Mouse (Mus musculus): ENCODE measurements at regions not wholly inside any gene's neighbourhood (a gene's known extent, or its start where the extent isn't known, plus 50 kb on each side); places are given as distances from the start of the nearest gene placed in this dataset.

GRCm38 (mm10) chr2:133669821-133670220 lies 117.9 kb downstream of the Bmp2 start:
- Histone ChIP-seq H3K4me3 (ENCODE audit: insufficient read depth, low read length) (no peak overlapping the region), H3K4me1 (ENCODE audit: control insufficient read depth, insufficient read depth, low read length) (peaks cover 8% of the 10 kb centered on the region; the same call in 1 of the 2 replicates), H3K27ac (ENCODE audit: insufficient read depth, low read length) (no peak overlapping the region)
- TF ChIP-seq CTCF (IDR thresholded peaks at IDR 0.05; ENCODE audit: borderline replicate concordance, insufficient read depth, low read length) (no peak), POLR2A (IDR thresholded peaks at IDR 0.05; ENCODE audit: low read depth, low read length) (no peak)

- TF ChIP-seq POLR2A (IDR thresholded peaks at IDR 0.05; ENCODE audit: low read depth, low read length) (no peak), CTCF (IDR thresholded peaks at IDR 0.05; ENCODE audit: borderline replicate concordance, insufficient read depth, low read length) (no peak)
- no peak overlapping the region for H3K4me3 ChIP-seq (ENCODE audit: insufficient read depth, low read length)
- H3K4me1 ChIP-seq (ENCODE audit: control insufficient read depth, insufficient read depth, low read length): peaks cover 3% of the 10 kb centered on the region; the same call in 1 of the 2 replicates
- H3K27ac ChIP-seq (ENCODE audit: insufficient read depth, low read length): no peak overlapping the region
These were observed 119.6 kb downstream of the Bmp2 start for GRCm38 (mm10) chr2:133671528-133671927.

DNA sequence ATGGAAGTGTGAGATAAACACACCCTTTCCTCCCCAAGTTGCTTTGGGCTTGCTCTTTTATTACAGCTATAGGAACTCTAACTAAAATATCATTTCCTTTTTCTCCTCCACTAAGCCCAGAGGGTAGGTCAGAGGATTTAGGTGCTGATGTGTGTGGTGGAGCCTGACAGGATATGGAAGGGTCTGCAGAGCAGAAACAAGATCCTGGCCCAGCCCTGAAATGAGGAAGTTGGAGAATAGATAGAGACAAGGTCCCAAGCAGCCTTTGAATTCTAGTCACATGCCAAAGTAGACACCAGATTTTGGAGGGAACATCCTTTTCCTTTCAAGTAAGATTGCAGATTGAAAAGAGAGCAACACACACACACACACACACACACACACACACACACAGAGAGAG lies 132.4 kb downstream of the Bmp2 start:
- TF ChIP-seq POLR2A (IDR thresholded peaks at IDR 0.05; ENCODE audit: low read depth, low read length) (no peak), CTCF (IDR thresholded peaks at IDR 0.05; ENCODE audit: borderline replicate concordance, insufficient read depth, low read length) (no peak)
- Histone ChIP-seq H3K27ac (ENCODE audit: insufficient read depth, low read length) (no peak overlapping the region), H3K4me3 (ENCODE audit: insufficient read depth, low read length) (no peak overlapping the region), H3K4me1 (ENCODE audit: control insufficient read depth, insufficient read depth, low read length) (no peaks in the 10 kb centered on the region)

DNA sequence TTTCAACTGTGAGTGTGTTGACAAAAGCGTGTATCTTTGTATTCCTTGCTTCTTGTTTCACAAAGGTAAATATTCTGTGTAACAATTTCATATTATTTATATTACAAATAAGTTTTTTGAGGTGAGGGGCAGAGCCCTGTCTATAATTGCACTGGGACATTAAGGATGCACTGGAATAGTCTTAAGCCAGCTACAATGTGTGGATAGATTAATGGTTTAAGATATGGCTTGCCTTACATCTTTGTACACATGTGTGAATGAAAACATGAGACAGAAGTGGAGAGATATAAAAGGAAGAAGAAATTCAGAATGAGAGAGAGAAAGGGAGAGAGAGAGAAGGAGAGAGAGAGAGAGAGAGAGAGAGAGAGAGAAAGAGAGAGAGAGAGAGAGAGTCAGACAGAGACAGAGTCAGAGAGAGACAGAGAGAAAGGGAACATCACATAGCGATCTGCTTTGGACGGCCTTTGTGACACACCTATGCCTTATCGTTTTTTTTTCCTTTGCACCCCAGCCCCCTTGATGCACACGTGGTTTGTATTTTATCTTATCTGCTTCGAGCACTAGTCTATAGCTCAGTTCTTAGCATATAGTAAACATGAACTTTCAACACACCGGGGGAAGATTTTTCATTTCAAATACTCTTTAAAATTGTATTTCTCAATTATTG lies 136.3 kb downstream of the Bmp2 start:
- TF ChIP-seq CTCF (IDR thresholded peaks at IDR 0.05; ENCODE audit: borderline replicate concordance, insufficient read depth, low read length) (no peak), POLR2A (IDR thresholded peaks at IDR 0.05; ENCODE audit: low read depth, low read length) (no peak)
- Histone ChIP-seq H3K4me3 (ENCODE audit: insufficient read depth, low read length) (no peak overlapping the region), H3K27ac (ENCODE audit: insufficient read depth, low read length) (no peak overlapping the region), H3K4me1 (ENCODE audit: control insufficient read depth, insufficient read depth, low read length) (no peaks in the 10 kb centered on the region)

DNA sequence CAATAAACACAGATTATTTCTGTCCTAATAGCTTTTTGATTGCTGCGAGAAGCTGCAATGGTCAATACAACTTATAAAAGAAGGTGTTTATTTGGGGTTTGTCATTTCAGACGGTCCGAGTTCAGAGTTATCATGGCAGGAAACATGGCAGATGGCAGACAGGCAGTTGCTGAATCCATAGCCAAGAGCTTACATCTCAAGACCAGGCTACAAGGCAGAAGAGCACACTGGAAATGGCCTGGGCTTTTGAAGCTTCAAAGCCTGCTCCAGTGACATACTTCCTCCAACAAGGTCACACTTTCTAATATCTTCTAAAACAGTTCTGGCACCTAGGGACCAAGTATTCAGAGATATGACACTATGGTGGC lies 136.8 kb downstream of the Bmp2 start:
- no peaks in the 10 kb centered on the region for H3K4me1 ChIP-seq (ENCODE audit: control insufficient read depth, insufficient read depth, low read length)
- H3K4me3 ChIP-seq (ENCODE audit: insufficient read depth, low read length): no peak overlapping the region
- H3K27ac ChIP-seq (ENCODE audit: insufficient read depth, low read length): no peak overlapping the region
- no peak for TF ChIP-seq POLR2A (IDR thresholded peaks at IDR 0.05; ENCODE audit: low read depth, low read length)
- TF ChIP-seq CTCF (IDR thresholded peaks at IDR 0.05; ENCODE audit: borderline replicate concordance, insufficient read depth, low read length): no peak

DNA sequence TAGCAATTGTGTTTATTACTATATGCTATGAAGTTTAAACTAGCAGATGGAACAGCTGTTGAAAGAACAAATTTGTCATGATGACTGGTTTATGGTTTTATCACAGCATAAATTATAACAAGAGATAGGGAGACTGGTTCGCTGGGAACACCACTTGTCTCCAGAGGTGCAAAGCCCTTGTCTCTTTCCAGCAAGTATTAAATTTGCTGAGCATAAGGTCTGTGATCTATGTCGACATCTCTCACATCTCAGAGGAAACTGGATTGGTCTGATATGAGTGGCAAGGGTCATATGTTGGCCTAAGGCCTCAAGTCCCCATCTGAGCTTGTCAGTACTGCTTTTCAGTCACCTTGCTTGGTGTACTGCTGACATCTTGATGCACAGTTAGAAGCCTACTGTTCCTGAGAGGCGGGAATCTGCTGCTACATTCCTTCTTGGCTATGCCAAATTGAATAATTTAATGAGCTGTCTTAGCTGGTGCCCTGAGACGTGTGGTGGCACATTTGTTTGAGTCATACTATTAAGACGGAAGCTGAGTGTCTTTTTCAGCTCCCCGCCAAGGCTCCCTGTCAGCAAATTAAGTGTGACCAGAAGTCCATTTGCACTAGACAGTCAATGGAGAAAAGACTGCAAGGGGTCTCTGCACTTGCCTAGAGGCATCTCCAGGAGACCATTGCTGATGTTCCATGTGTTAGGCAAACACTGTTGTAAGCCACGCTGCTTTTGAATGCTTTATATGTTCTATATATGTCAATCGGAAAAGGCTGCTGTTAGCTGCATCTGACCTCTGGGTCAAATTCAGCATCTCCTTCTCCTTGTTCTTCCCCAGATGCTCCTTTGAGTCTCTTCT lies 157.0 kb downstream of the Bmp2 start:
- no peaks in the 10 kb centered on the region for H3K4me1 ChIP-seq (ENCODE audit: control insufficient read depth, insufficient read depth, low read length)
- H3K4me3 ChIP-seq (ENCODE audit: insufficient read depth, low read length): no peak overlapping the region
- no peak overlapping the region for H3K27ac ChIP-seq (ENCODE audit: insufficient read depth, low read length)
- no peak for TF ChIP-seq POLR2A (IDR thresholded peaks at IDR 0.05; ENCODE audit: low read depth, low read length)
- no peak for TF ChIP-seq CTCF (IDR thresholded peaks at IDR 0.05; ENCODE audit: borderline replicate concordance, insufficient read depth, low read length)

DNA sequence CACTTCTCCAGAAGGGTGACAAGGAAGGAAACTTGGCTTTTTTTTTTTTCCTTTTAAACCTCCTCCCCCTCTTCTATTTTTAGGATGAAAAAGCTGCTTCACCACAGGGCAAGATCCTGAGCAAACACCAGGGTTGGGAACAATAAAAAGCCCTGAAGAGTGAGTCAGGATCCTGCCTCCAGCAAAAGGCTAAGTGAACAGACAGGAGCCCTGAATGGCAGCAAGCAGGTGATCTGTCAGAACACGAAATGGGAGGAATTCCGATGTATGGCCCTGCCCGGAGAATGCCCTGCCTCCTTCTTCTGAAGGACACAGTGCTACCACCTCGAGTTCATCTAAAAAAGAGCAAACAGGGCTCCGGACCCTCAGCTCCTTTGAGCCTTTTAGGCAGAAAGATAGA lies 164.3 kb downstream of the Bmp2 start:
- peaks cover 3% of the 10 kb centered on the region; the same call in 1 of the 2 replicates for H3K4me1 ChIP-seq (ENCODE audit: control insufficient read depth, insufficient read depth, low read length)
- no peak for TF ChIP-seq POLR2A (IDR thresholded peaks at IDR 0.05; ENCODE audit: low read depth, low read length)
- no peak for TF ChIP-seq CTCF (IDR thresholded peaks at IDR 0.05; ENCODE audit: borderline replicate concordance, insufficient read depth, low read length)
- no peak overlapping the region for H3K27ac ChIP-seq (ENCODE audit: insufficient read depth, low read length)
- H3K4me3 ChIP-seq (ENCODE audit: insufficient read depth, low read length): no peak overlapping the region

GRCm38 (mm10) chr2:133717076-133717475 lies 165.1 kb downstream of the Bmp2 start:
- H3K4me1 ChIP-seq (ENCODE audit: control insufficient read depth, insufficient read depth, low read length): peaks cover 3% of the 10 kb centered on the region; the same call in 1 of the 2 replicates

GRCm38 (mm10) chr2:133724310-133724709 lies 172.4 kb downstream of the Bmp2 start:
- no peak for TF ChIP-seq POLR2A (IDR thresholded peaks at IDR 0.05; ENCODE audit: low read depth, low read length)
- TF ChIP-seq CTCF (IDR thresholded peaks at IDR 0.05; ENCODE audit: borderline replicate concordance, insufficient read depth, low read length): 0 out of 2 replicates have a peak, but pooled peaks have one; percentile 26
- no peak overlapping the region for H3K4me3 ChIP-seq (ENCODE audit: insufficient read depth, low read length)
- no peak overlapping the region for H3K27ac ChIP-seq (ENCODE audit: insufficient read depth, low read length)
- H3K4me1 ChIP-seq (ENCODE audit: control insufficient read depth, insufficient read depth, low read length): no peaks in the 10 kb centered on the region

More at GRCm38 (mm10) chr2:133717076-133717475, 165.1 kb downstream of the Bmp2 start:
- no peak overlapping the region for H3K4me3 ChIP-seq (ENCODE audit: insufficient read depth, low read length)
- no peak for TF ChIP-seq CTCF (IDR thresholded peaks at IDR 0.05; ENCODE audit: borderline replicate concordance, insufficient read depth, low read length)
- TF ChIP-seq POLR2A (IDR thresholded peaks at IDR 0.05; ENCODE audit: low read depth, low read length): no peak
- no peak overlapping the region for H3K27ac ChIP-seq (ENCODE audit: insufficient read depth, low read length)

DNA sequence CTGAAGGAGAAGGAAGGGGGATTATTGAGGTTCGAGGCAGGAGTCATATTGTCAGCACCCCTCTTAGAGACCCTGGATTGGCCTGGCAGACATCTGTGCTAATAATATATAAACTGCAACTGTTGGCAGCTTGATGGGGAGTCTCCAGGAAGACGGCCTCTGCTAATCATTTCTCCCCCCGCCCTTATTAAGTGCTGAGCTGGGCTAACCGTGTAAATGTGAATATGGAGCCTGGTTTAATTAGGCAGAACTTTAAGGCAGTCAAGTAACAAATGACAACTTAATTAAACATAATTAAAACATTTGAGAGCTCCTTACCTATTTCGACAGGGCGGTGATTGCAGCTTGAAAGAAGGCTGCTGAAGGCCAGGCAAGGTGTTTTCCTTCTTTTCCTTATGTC lies 172.8 kb downstream of the Bmp2 start:
- no peaks in the 10 kb centered on the region for H3K4me1 ChIP-seq (ENCODE audit: control insufficient read depth, insufficient read depth, low read length)
- H3K27ac ChIP-seq (ENCODE audit: insufficient read depth, low read length): no peak overlapping the region
- H3K4me3 ChIP-seq (ENCODE audit: insufficient read depth, low read length): no peak overlapping the region
- no peak for TF ChIP-seq CTCF (IDR thresholded peaks at IDR 0.05; ENCODE audit: borderline replicate concordance, insufficient read depth, low read length)
- TF ChIP-seq POLR2A (IDR thresholded peaks at IDR 0.05; ENCODE audit: low read depth, low read length): no peak

All from embryonic fibroblast, embryonic 13.5 days (primary cell).